Mouse (Mus musculus) ovary, adult 18-20 months (tissue): ENCODE measurements around the gene Rhebl1.

Source experiments
- DNase-seq: peaks from one replicate; pipeline ENCODE4 v3.0.0; 2022; ENCODE audit warnings: low spot score, mixed read lengths

Gene Rhebl1

DNA sequence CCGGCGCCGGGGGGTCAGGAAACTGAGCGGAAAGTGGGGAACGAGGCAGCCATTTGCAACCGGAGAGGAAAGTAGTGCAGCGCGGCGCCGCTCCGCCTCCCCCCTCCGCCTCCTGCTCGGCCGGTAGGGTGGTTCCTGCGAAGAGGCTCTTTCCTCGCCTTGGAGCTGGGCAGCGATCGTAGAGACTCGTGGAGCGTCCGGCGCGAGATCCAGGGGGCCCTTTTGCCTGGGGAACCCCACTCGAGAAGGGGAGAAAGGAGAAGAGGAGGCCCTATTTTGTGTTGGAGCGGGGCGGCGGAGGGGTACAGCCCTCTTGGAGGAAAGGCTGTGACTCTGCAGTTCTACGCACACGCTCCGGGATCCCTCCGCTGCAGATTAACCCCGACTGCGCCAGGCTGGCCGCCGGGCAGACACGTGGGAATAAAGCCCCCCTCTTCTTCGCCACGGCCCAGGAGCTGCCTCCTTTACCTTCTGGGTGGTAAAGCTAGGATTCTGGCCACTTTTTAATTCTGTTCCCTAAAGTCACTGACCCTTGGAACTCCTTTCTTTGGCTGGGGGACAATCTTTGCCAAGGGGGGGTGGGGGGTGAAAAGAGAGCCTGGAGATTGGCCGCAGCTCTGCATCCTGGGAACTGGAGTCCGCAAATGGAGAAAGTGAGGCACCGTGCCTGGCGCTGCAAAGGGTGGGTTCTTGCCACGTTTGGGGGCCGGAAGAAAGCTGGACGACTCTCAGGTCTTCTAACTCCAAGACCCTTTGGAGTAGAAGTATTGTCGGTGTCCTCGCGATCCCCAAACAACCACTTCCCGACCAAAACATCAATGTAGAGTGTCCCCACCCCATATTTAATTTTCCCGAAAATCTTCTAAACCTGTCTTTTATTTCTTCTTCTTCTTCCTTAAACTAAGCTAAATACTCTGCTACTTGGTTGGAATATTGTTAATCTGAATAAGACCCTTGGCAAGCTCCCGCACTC lies 22.1 kb downstream of the Rhebl1 start:
- peak; percentile 85 for DNase-seq

DNA sequence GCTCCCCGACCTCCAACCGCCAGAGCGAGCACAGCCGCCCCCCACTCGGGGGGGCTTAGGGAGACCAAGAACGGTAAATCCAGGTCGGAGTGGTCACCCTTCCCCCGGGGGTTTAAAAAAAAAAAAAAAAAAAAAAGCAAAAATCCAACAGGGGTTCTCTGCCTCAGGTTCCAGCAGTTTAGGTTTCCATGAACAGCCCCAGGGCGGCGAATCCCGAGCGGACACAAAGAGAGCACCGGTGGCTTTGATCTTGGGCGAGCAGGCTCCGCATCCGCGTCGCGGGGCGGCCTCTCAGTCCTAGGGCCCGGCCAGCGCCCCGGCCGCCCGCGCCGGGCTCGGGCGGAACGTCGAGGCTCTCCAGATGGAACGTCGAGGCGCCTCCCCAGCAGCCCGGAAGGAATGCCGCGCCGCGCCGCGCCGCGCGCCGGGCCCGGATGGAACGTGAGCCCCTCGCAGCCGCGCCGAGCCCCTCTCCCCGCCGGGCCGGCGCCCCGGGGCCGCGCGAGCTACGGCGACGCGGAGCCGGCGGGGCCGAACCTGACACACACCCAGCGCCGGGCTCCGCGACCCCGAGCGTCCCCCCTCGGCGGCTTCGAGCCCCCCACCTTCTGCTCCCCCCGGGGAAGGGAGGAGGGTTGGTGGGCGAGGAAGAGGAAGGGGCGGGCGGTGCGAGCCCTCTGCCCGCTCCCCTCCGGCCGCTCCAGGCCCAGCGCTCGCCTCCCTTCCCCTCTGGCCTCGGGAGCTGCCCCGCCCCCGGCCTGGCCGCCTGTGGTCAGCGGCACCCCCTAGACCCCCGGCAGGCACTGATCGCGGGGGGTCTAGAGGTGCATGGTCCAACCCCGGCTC lies 23.0 kb downstream of the Rhebl1 start, which contains the start of gene Kmt2d:
Gene Kmt2d, minus strand, starts transcription at position 135 of the 846 bp plus-strand sequence.
- no peak for DNase-seq

DNA sequence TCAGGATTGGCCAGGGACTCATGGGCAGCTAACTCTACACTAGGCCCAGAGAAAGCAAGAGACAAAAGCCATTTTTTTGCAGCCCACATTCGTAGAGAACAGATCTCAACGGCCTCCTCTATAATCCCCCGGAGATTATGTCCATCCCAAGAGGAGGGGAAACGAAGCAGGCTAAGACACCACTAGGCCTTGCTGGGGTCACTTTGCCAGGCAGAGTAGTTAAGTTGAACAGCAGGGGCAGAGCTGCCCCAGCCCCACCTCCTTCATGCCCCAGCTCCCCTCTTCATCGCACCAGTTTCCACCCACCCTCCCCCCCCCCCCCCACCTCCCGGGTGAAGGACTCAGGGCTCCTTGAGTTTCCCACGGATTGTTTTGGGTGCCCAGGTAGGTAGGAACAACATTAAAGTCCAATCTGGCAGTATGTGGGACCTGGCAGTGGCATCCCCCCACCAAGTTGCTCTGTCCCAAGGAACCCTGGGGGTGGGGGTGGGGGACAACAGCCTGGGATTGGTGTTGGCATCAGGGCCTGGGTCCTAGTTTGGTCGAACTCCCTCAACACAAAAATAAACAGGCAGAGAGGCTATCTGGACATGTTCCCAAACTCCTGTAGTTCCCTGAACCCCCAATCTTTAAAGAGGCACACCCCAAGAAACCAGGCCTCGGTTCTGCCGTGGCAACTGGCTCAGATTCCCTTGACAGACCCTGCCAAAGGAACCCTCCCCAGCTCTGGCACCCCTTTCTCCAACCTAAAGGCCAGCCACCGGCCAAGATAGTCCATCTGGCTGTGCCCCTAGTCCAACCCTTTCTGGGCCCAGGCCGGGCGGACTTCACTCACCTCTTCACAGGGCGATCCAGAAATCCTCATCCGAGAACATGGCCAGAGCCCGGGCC lies 23.9 kb downstream of the Rhebl1 start:
- DNase-seq: no peak

DNA sequence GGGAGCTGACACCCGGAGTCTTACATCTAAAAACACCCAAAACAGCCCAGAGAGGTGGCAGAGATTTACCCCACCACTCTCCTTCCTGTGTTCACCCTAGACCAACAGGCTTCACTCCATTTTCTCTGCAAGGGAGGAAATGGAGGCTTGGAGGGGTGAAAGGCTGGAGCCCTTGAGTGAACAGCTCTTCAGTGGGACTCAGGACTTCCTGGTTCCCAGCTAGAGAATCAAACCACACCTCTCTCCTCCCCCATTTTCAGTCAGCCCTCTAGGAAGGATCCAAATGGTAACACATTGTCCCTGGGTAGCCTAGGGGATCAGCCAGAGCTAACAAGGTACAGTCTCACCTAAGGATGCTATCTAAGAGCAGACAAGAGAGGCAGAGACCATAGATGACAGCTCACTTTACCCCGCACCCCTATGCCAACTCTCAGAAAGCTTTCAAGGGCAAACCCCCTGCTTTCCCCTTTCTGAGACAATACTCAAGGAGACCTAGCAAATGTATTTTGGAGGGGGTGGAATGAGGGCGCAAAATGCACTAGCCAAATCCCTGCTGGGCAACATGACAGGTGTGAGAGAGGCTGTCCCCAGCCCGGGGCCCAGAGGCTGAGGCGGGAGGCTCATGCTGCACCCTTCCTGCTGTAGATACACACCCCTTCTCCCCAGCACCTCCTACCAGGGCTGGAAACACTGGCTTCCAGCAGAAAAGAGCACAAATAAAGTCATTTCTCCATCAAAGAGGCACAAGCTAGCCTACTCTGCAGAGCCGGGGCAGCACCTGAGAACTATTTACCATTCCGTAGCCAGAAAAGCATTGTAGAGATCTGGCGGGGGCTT lies 24.8 kb downstream of the Rhebl1 start:
- DNase-seq: no peak

DNA sequence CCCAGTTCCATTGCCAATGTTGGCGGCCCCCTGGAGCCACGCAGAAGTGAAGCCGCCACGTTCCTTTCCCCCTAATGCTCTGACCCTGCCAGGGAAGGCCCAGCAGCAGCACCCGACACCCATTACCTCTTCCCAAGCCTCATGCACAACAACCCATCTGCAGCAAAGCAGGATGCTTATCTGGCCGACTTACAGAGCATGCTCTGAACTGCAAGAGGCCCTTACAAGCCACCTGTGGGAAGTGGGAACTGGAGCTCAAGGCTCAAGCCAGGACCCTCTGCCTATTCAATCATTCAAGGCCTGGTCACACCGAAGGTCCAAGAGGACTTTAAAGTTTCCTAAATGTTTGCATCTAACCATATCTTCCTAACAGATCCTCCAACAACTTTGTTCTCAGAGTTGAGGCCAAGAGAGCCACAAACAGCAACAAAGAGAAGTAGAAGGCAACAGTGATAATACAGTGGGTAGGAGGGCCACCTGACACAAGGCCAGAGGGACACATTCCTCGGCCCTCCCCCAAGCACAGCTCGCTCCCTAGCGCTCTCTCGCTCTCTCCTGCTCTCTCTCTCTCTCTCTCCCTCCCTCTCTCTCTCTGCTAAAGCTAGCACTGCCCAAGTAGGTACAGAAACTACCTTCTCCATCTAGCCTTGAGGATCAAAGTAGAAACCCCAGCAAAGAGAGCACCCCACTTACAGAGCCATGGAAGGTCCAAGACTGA lies 25.8 kb downstream of the Rhebl1 start:
- DNase-seq: no peak

DNA sequence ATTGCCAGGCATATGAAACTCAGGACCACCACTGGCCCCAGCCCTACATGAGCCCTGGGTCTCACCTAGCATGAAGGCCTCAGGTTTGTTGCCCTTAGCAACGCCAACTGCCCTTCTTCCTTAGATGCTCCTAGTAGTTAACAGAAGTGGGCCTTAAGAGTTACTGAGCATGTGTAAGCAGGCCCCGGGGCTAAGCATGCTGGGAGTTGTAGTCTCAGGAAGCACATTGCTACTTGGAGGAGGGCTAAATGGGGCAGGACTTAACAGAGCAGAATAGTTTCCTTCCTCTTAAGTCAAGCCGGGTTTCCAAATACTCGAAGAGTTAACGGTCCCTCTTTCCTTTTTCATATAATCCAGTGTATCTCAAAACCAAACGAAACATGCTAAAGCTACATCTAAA lies 27.0 kb downstream of the Rhebl1 start:
- DNase-seq: no peak

DNA sequence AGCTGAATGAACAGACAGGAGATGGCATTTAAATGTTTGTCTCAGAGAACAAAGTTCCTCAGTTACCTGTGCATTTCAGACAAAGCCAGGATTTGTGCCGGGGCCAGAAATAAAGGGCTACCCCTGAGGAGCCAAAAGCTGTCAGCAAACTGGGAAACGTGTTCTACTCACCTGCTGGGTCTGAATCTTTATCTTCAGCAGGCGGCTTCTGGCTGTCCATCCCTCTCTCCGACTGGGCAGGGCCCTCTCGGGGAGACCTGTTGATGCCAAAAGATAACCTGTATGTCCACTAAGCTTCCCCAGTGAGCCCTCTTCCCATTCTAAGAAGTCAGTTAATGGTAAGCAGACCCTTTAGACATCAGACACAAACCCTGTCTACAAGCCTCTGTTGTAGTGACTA lies 27.8 kb downstream of the Rhebl1 start:
- DNase-seq: no peak

DNA sequence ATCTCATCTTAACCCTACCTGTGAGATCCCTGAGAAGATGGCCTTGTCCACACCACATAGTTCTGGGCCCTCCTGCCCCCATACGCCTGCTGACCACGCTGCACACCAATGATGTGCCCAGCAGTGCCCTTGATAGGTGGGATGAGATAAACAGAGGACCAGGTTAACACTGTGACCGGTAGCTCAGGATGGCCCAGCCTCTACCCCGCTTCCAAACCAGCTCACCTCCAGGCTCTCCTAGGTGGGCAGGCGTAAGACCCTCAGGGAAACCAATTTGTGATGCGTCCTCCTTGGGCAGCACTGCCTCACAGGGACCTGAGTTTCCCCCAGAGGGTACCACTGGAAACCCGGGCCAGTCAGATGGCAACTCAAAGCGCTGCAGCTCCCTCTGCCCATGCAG lies 28.6 kb downstream of the Rhebl1 start:
- DNase-seq: no peak

DNA sequence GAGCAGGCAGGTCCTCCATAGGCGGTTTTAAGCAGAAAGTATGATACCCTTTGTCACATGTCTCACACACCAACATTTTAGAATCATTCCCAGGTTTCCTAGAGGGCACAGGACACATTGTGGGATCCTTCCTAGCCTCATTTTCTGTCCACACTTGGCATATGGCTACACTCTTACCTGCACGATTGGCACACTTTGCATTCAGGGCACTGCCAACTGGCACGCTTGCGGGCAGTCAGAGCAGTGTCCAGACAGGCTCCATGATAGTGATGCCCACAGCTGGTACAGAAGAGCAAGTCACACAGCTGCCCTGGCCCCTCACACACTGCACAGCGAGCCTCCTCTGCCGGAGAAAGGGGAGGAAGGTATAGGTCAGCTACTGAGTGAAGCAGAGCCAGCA lies 29.4 kb downstream of the Rhebl1 start:
- no peak for DNase-seq

DNA sequence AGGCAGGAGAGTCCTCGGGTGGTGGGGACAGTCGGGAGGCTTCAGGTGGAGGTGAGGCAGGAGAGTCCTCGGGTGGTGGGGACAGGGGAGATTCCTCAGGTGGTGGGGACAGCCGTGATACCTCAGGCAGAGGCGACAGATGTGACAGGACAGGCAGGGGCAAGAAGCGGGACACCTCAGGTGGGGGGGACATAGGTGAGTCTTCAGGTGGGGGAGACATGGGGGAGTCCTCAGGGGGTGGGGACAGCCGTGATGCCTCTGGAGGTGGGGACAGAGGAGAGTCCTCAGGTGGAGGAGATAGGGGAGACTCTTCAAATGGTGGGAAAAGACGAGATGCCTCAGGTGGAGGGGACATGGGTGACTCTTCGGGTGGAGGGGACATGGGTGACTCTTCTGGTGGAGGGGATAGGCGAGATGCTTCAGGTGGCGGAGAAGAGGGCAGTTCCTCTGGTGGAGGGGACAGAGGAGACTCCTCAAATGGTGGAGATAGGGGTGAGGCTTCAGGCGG lies 30.8 kb downstream of the Rhebl1 start:
- DNase-seq: no peak

DNA sequence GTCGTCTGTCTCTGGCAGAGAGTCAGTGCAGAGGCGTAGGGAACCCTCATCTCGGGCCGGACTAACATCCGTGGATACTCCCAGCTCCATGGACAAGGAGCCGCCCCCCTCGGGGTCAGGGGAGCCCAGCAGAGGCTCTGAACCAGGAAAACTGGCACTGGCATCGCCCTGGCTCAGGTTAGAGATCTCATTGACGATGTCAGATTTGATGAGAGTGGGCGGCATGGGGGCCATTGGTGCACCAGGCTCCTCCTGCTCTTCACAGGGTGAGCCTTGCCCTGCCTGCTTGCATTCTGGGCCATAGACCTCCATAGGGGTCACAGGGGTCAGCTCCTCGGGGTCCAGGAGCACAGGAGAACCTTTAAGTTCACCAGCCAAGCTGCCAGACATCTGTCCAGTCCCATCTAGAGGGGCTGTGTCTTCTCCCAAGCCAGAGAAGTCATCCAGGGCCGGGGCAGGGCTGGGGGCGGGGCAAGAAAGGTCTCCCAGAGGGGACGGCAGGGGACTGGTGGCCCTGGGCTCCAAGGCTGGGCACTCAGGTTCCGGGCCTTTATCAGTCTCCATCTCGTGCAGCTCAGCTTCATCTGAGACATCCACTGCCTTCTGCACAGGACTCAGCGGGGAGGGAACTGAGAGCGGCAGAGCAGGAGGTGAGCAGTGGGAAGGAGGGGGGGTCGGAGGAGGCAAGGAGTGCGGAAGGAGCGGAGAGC lies 32.5 kb downstream of the Rhebl1 start:
- no peak for DNase-seq

DNA sequence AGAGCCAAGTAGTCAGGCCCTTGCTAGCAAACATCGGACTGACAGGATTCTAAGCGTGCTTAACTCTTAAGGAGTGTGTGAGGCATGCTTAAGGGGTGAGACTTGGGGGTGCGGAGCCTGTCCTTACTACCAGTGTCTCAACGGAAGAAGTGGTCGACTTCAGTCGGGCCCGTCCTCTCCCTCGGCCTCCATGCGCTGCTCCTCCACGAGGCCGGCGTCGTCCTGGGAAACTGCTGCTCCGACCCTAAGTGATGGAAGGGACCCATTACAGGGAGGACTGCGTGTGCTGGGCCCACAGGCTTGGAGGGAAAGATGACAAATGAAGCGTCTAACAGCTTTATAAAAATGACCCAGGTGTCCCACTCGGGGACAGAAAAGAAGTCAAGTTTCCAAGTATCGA lies 33.4 kb downstream of the Rhebl1 start:
- DNase-seq: no peak

DNA sequence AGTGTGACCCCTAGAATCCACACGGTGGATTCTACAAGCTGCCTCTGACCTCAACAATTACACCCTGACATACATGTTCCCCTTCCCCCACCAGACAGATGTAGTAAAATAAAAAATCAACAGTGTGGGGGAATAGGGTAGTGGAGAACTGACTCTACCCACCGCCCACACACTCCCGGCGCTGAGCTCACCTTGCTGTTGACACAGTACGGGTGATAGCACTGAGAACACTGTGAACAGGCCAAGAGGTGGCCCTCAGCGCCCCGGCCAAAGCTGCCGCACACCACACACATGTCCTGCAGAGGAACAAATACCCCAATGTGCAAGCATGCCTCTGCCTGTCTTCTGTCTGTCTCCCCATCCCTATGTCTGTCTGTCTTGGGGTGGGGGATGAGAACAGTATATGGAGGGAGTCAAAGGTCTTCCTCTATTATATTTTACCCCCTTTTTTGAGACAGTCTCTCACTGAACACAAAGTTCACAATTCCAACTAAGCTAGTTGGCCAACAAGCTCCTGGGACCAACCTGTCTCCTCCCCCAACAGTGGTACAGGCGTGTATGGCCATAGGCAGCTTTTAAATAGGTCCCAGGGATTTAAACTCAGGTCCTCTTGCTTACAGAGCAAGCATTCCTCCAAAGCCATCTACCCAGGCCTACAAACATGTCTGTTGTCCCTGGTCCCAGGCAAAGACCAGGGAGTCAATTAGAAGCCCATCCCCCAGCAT lies 34.9 kb downstream of the Rhebl1 start:
- no peak for DNase-seq

DNA sequence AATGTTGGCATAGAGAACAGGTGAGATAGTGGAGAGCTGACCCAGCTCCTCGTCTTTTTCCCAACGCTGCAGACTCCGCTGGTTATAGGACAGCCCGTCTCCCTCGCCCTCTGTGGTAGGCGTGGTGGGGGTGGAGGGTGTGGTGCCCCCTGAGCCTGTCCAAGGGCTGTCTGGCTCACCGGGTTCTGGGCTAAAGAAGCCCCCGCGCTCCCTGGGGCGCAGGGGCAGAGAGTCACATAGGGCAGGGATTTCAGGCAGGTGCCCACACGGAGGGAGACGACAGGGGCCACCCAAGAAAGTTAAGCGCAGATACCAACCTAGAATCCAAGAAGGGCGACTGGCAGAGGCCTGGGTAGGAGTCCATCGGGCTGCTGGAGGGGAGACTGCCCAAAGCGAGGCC lies 40.1 kb downstream of the Rhebl1 start:
- no peak for DNase-seq

DNA sequence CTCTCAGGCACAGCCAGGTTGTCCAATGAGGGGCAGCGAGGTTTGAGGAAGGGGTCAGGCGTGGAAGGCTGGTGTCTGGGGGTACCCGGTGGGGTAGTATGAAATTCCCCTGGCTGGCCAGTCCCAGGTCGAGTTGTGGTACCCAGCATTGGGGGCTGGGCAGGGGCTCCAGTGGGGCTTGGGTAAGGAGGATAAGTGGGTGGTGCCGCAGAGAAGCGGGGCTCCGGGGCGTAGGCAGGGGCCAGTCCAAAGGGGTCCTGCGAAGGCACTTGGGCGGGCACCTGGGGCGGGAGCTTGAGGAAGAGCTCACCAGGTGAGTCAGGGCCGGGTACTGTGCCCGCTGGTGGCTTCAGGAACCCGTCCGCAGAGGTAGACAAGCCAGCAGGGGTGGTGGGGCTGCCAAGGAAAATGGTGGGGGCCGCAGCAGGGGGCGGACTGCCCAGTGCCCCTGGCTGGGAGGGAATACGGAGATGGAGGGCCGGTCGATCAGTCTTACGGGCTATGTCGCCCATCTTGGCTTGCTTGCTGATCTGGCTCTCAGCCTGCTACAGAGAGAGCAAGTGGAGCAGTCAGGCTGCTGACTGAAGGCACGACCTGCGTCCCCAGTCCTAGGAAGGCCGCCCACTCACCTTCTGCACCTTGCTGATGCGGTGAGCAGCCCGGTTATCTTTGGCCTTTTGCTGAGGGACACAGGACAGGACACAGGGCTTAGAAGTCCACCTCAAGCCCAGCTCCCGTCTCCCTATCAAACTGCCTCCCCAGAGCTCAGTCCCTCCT lies 41.0 kb downstream of the Rhebl1 start:
- no peak for DNase-seq

DNA sequence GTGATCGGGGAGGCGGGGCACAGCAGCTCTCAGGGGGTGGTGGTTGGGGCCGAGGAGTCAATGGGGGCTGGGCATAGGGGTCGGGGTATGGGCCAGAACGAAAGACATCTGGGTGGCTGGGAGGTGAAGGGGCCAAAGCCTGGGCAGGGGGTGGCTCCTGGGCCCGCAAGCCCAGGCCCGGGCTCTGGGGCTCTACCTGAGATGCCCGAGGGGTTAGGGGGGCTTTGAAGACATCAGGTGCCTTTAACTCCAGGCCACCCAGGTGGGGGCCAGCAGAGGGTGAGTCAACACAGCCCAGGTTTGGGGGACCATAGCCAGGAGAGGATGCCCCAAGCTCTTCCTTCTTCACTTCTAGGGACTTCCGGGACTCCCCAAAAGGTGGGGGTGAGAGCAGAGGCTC lies 41.6 kb downstream of the Rhebl1 start:
- no peak for DNase-seq

DNA sequence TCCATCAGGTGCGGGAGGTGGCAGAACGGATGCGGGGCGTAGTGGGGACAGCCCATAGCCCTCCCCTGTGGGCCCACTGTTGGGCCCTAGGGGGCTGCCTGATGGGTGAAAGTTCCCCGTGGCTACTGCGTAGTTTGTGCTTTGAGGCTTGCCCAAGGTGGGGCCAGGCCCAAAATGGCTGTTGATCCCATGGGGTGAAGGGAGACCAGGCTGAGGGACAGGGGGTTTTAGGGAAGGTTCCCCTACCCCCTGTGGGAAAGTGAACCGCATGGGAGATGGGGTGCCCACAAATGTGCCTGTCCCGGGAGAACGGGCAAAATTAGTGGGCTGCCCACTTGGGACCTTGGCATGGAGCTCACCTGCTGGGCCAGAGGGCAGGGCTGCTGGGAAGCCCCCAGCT lies 42.3 kb downstream of the Rhebl1 start:
- no peak for DNase-seq

DNA sequence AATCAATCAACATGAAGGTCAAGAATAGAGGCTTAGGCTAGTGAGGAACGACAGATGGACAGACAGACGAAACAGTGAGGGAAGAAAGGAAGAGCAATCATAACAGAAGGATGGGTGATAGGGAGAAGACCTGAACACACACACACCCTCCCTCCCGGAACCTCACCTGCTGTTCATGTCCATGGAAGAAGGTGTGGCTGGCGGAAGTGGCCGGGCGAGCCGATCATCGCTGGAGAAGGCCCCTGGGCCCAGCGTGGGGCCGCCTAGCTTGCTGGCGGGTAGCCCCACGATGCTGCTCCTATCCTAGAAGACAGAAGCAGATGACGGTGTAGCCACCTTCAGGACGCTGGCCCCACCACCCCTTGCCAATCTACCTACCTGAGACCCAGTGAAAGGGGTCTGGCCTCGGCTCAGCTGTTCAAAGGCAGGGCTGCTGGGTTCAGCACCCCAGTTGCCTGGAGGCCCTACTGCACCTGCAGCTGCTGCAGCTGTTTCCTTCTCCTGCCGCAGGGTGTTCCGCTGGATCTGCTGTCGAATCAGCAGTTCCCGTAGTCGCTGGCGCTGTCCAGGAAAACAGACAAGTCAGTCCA lies 43.0 kb downstream of the Rhebl1 start:
- no peak for DNase-seq
